Mouse (Mus musculus) liver, postnatal 0 days (tissue): ENCODE data around the gene Gm28539.

Experiments
- CTCF ChIP-seq: sonication (generic); IDR thresholded peaks from 2 replicates; pipeline ENCODE4 v1.5.1; 2016; ENCODE audit warnings: antibody characterized with exemption, low read depth
- EP300 ChIP-seq: IDR thresholded peaks from 2 replicates; pipeline ENCODE4 v1.6.1; 2016; ENCODE audit warnings: antibody characterized with exemption, low read depth, mild to moderate bottlenecking

DNA sequence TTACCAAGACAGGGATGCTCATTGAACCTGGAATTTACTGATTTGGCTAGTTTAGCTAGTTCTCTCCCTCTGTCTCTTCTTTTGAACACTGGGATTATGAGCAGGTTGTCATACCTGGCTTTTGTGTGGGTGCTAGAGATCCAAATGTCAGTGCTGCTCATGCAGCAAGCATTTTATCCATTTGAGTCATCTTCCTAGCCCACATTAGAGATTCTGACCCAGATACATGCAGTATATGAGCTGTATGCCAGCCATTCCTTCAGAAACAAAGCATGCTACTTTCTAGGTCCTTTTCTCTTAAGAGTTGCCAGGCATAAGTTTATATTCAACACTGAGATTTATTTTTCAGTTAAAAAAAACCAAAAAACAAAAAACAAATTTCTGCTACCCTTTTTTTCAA lies 116.4 kb downstream of the Gm28539 start:
- no peak for TF ChIP-seq CTCF
- TF ChIP-seq EP300, result no peak
